Mouse (Mus musculus) B cell, adult 67 days (primary cell): ENCODE results near the gene Gemin5. TPM values are rescaled to one million over a fixed set of nuclear protein-coding genes. Genes with fewer than 3 reads are reported as not detected.

Experiments
- total RNA-seq, 2 experiments: library from RNA; stranded (reverse); gene quantifications; 4 replicates each; pipeline ENCODE4 v1.2.4; 2023

Gene Gemin5
- 10 to 100 TPM; 21.8 to 23.1 TPM for total RNA-seq

GRCm38 (mm10) chr11:58168167-58168915 lies at the start of gene Gemin5:
Gene Gemin5, minus strand, starts transcription at chr11:58168539.

GRCm38 (mm10) chr11:58199229-58200037 lies 31.1 kb upstream of the Gemin5 start, which contains the start of the genes Igtp and Irgm2:
Gene Igtp, plus strand, starts transcription at chr11:58199556.
Gene Irgm2, plus strand, starts transcription at chr11:58199618.

GRCm38 (mm10) chr11:58171459-58172091 lies 3.2 kb upstream of the Gemin5 start, which contains the start of gene Mrpl22:
Gene Mrpl22, plus strand, starts transcription at chr11:58171661.

GRCm38 (mm10) chr11:58103697-58104306 lies 64.5 kb downstream of the Gemin5 start, which contains the start of gene Cnot8:
Gene Cnot8, plus strand, starts transcription at chr11:58104153.

GRCm38 (mm10) chr11:58093021-58093528 lies 75.3 kb downstream of the Gemin5 start, which contains the start of gene Gm12248:
Gene Gm12248, minus strand, starts transcription at chr11:58093134.

Other genes starting within 250 kb of the Gemin5 start
- gene Larp1, start 159.5 kb downstream of the Gemin5 start, total RNA-seq, result 10 to 100 TPM; 97.7 to 98.0 TPM
- not detected for gene Gm12248, start 75.4 kb downstream of the Gemin5 start, total RNA-seq
- gene Cnot8, start 64.4 kb downstream of the Gemin5 start, total RNA-seq, result 10 to 100 TPM; 54.1 to 59.5 TPM
- 10 to 100 TPM; 25.5 to 36.5 TPM for gene Mrpl22, start 3.1 kb upstream of the Gemin5 start, total RNA-seq
- gene Igtp, start 31.0 kb upstream of the Gemin5 start, total RNA-seq, result 10 to 100 TPM; 18.9 to 25.8 TPM
- 10 to 100 TPM in 1 of 2 experiments, 1 to 10 TPM in 1; 9.8 to 13.1 TPM for gene Irgm2, start 31.1 kb upstream of the Gemin5 start, total RNA-seq
- not detected for gene 4930438A08Rik, start 106.3 kb upstream of the Gemin5 start, total RNA-seq
- 10 to 100 TPM; 30.7 to 32.7 TPM for gene Zfp692, start 138.5 kb upstream of the Gemin5 start, total RNA-seq
- 10 to 100 TPM; 34.3 to 42.3 TPM for gene Zfp672, start 161.8 kb upstream of the Gemin5 start, total RNA-seq
- gene Sh3bp5l, start 162.2 kb upstream of the Gemin5 start, total RNA-seq, result 10 to 100 TPM; 18.6 to 28.6 TPM
- not detected for gene Lypd8, start 210.5 kb upstream of the Gemin5 start, total RNA-seq